Mouse (Mus musculus): Measurements from ENCODE around the gene Sh3kbp1. TPM values are rescaled to one million over a fixed set of nuclear protein-coding genes. Genes with fewer than 3 reads are reported as not detected.

The Sh3kbp1 gene
- total and polyA plus RNA-seq, 3 experiments: 18.6 to 37.7 TPM; not detected in 1

DNA sequence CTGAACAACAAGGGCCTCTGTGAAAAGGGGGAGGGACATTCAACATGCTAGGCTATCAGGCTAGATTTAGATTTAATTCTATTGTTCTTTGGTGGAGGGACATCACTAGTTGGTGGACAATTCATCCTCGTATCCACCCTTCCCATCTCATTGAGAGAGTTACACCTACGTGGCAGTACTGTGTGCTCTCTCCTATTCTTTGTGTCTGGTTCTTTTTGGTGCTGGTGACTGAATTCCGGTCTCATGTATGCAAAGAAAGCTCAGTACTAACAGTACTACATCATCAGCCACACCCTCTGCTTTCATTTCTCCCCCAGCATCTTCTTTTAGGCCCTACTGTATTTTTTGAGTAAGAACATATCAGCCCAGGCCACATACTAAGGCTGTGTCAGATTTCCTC lies 105.8 kb downstream of the Sh3kbp1 start:
- no peak for DNase-seq (ENCODE audit: low read depth, low spot score)
- no peaks in the 10 kb centered on the region for H3K9me3 ChIP-seq (replicated peaks; ENCODE audit: insufficient read depth, low read length)
- peaks cover 0 to 24% of the 10 kb centered on the region in 2 experiments; a peak in 2 of 4 replicates for H3K36me3 ChIP-seq (ENCODE audit: control insufficient read depth in 1 of 2, insufficient read depth in 2 of 2, low read length in 2 of 2)
- peaks cover 8 to 12% of the 10 kb centered on the region in 2 experiments; a peak in 3 of 4 replicates for H3K4me1 ChIP-seq (ENCODE audit: control insufficient read depth in 1 of 2, insufficient read depth in 2 of 2, low read length in 2 of 2)
- no peak overlapping the region for H3K4me3 ChIP-seq (ENCODE audit: control insufficient read depth in 1 of 2, insufficient read depth in 1 of 2, low read depth in 2 of 2, low read length in 2 of 2)
- H3K9ac ChIP-seq (ENCODE audit: control insufficient read depth, low read depth, low read length, poor library complexity, severe bottlenecking): no peak overlapping the region
- no peak for TF ChIP-seq USF2 (IDR thresholded peaks at IDR 0.05; ENCODE audit: borderline replicate concordance in 1 of 2, insufficient read depth in 1 of 2, low read depth in 1 of 2, low read length in 2 of 2)
- TF ChIP-seq NELFE (IDR thresholded peaks at IDR 0.05; ENCODE audit: low read depth, low read length): no peak
- no peak for TF ChIP-seq SIN3A (IDR thresholded peaks at IDR 0.05; ENCODE audit: low read length)
- no peak for TF ChIP-seq TAL1 (IDR thresholded peaks at IDR 0.05; ENCODE audit: low read length)
- TF ChIP-seq MXI1 (IDR thresholded peaks at IDR 0.05; ENCODE audit: low read depth, low read length): no peak
- no peak overlapping the region for H3K27ac ChIP-seq (ENCODE audit: control insufficient read depth, low read depth, low read length)
- H3K27me3 ChIP-seq (ENCODE audit: control insufficient read depth in 1 of 2, insufficient read depth in 2 of 2, low read length in 2 of 2): no peaks in the 10 kb centered on the region
- H3K79me2 ChIP-seq (ENCODE audit: control insufficient read depth, insufficient read depth, low read length, poor library complexity): no peaks in the 10 kb centered on the region

DNA sequence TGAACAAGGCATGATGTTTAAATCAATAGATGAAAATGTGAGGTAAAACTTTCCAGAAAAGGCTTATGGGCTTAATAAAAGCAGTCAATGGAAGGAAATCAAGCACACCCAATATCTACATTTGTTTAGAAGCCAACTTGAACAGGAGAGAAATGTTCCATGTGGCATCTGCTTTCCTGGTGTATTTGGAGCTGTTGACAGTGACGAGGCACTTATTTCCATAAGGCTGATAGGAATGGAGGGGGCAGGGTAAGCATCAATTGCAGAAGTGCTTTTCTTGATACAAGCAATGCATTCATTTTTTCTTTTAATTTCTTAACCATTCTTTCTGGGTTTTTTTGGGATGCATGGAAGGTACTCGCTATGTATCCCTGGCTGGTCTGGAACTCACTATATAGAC lies 106.9 kb downstream of the Sh3kbp1 start:
- TF ChIP-seq SIN3A (IDR thresholded peaks at IDR 0.05; ENCODE audit: low read length) (no peak), UBTF (IDR thresholded peaks at IDR 0.05; ENCODE audit: borderline replicate concordance, insufficient read depth, low read depth, low read length) (no peak), MEF2A (IDR thresholded peaks at IDR 0.05; ENCODE audit: extremely low read depth, insufficient replicate concordance, low read depth, low read length, poor library complexity, severe bottlenecking) (no peak), MYC (IDR thresholded peaks at IDR 0.05; ENCODE audit: low read depth, low read length) (no peak), KAT2A (conservative IDR thresholded peaks at IDR 0.05; ENCODE audit: low read depth, low read length) (no peak), TBP (IDR thresholded peaks at IDR 0.05; ENCODE audit: low read depth, low read length) (no peak), MXI1 (IDR thresholded peaks at IDR 0.05; ENCODE audit: low read depth, low read length) (no peak), USF2 (IDR thresholded peaks at IDR 0.05; ENCODE audit: borderline replicate concordance in 1 of 2, insufficient read depth in 1 of 2, low read depth in 1 of 2, low read length in 2 of 2) (no peak), ZKSCAN1 (IDR thresholded peaks at IDR 0.05; ENCODE audit: low read depth, low read length) (no peak), USF1 (IDR thresholded peaks at IDR 0.05; ENCODE audit: low read depth, low read length) (no peak), ELF1 (IDR thresholded peaks at IDR 0.05; ENCODE audit: low read depth, low read length) (no peak), RAD21 (IDR thresholded peaks at IDR 0.05; ENCODE audit: low read depth, low read length) (no peak)
- Histone ChIP-seq H3K36me3 (ENCODE audit: control insufficient read depth in 1 of 2, insufficient read depth in 2 of 2, low read length in 2 of 2) (peaks cover 0 to 31% of the 10 kb centered on the region in 2 experiments; a peak in 2 of 4 replicates), H3K4me1 (ENCODE audit: control insufficient read depth in 1 of 2, insufficient read depth in 2 of 2, low read length in 2 of 2) (peaks cover 14% of the 10 kb centered on the region in 2 experiments), H3K9ac (ENCODE audit: control insufficient read depth, low read depth, low read length, poor library complexity, severe bottlenecking) (no peak overlapping the region), H3K9me3 (replicated peaks; ENCODE audit: insufficient read depth, low read length) (no peaks in the 10 kb centered on the region), H3K27me3 (ENCODE audit: control insufficient read depth in 1 of 2, insufficient read depth in 2 of 2, low read length in 2 of 2) (no peaks in the 10 kb centered on the region), H3K79me2 (ENCODE audit: control insufficient read depth, insufficient read depth, low read length, poor library complexity) (no peaks in the 10 kb centered on the region), H3K27ac (ENCODE audit: control insufficient read depth, low read depth, low read length) (no peak overlapping the region), H3K4me3 (ENCODE audit: control insufficient read depth in 1 of 2, insufficient read depth in 1 of 2, low read depth in 2 of 2, low read length in 2 of 2) (no peak overlapping the region)
- peak; percentile 30 for DNase-seq (ENCODE audit: low read depth, low spot score)
